Mouse (Mus musculus) limb, embryonic 10.5 days (tissue): Measurements from ENCODE around the gene Fry. TPM values are rescaled to one million over a fixed set of nuclear protein-coding genes. Genes with fewer than 3 reads are reported as not detected.

Source experiments
- DNase-seq: peaks from one replicate; pipeline ENCODE4 v3.0.0-alpha.2; 2017; ENCODE audit warnings: low spot score
- H3K27ac ChIP-seq: fragments of 300-500 bp; sonication (generic); 2 replicates; pipeline ENCODE4 v1.5.1; 2016; ENCODE audit warnings: mild to moderate bottlenecking
- H3K27me3 ChIP-seq: fragments of 300-500 bp; sonication (generic); 2 replicates; pipeline ENCODE4 v1.6.1; 2016; ENCODE audit warnings: low read depth, mild to moderate bottlenecking; ENCODE audit not compliant: poor library complexity, severe bottlenecking
- H3K36me3 ChIP-seq: fragments of 300-500 bp; sonication (generic); 2 replicates; pipeline ENCODE4 v1.6.1; 2016; ENCODE audit warnings: mild to moderate bottlenecking, moderate library complexity
- H3K4me1 ChIP-seq: fragments of 300-500 bp; sonication (generic); 2 replicates; pipeline ENCODE4 v1.6.1; 2016
- H3K4me3 ChIP-seq: fragments of 300-500 bp; sonication (generic); 2 replicates; pipeline ENCODE4 v1.5.1; 2016; ENCODE audit warnings: mild to moderate bottlenecking, moderate library complexity
- H3K9me3 ChIP-seq: fragments of 300-500 bp; sonication (generic); replicated peaks from 2 replicates; pipeline ENCODE4 v1.6.1; 2016; ENCODE audit warnings: mild to moderate bottlenecking
- WGBS: fragments of 180-500 bp; shearing (Covaris S2); methylation state at CpG from one replicate; pipeline ENCODE4 v1.1.7; 2016; 5-methylcytosine and 5-hydroxymethylcytosine counted together
- polyA plus RNA-seq: library from polyadenylated mRNA; unstranded; fragments of >200 nt; fragmentation: Nextera tagmentation; extraction: Ambion mirVana; gene quantifications from 2 replicates; pipeline ENCODE4 v1.2.1, GENCODE M21; 2016

Gene Fry
- polyA plus RNA-seq, 1 experiment from 2014 or later = 3.2 TPM

DNA sequence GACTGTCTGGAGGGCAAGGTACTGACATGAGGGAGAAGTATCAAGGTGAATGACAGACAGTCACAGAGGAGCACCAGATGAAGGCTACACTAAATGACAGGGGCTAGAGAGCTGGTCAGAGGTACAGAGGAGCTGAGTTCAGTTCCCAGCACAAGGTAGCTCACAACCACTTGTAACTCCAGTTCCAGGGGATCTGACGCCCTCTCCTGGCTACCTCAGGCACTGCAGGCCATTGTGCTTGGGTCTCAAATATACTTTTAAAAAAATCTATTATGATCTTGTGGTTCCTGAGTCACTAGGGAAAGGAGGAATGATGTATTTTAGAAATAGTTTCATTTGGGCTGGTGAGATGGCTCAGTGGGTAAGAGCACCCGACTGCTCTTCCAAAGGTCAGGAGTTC is 229.4 kb downstream of the Fry start:
- Histone ChIP-seq H3K9me3 (no peaks in the 10 kb centered on the region), H3K27ac (no peak overlapping the region), H3K27me3 (no peaks in the 10 kb centered on the region), H3K4me1 (no peaks in the 10 kb centered on the region), H3K4me3 (no peak overlapping the region), H3K36me3 (0 out of 2 replicates have a peak, but pooled peaks cover 2% of the 10 kb centered on the region)
- 88% methylated on average over 2 of the region's 2 CpGs for WGBS
- DNase-seq = no peak

- 100% methylated on average over 1 of the region's 1 CpGs for WGBS
- Histone ChIP-seq H3K27ac (no peak overlapping the region), H3K27me3 (no peaks in the 10 kb centered on the region), H3K4me3 (no peak overlapping the region), H3K4me1 (no peaks in the 10 kb centered on the region), H3K9me3 (no peaks in the 10 kb centered on the region), H3K36me3 (0 out of 2 replicates have a peak, but pooled peaks cover 2% of the 10 kb centered on the region)
- DNase-seq = no peak
These were observed 229.9 kb downstream of the Fry start for GRCm38 (mm10) chr5:150348302-150348701.

DNA sequence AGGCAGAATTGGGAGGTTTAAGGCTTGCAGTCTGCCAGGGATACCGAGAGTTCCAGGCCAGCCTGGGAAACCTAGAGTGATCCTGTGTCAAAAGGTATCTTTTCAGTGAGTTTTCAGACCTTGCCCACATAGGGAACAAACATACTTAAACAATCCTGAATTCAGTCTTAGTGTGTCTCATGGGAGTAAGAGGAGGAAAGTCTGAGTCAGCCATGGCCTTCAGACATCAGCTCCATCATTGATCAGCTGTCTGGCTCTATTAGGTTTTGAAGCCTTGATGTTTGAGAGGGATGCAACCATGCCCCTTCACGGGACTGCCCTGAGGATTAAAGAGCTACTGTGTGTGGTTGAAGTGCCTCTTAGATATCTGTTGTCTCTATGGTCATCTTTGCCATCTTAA is 232.7 kb downstream of the Fry start:
- WGBS = 87% methylated on average over 2 of the region's 2 CpGs
- Histone ChIP-seq H3K27me3 (no peaks in the 10 kb centered on the region), H3K4me1 (no peaks in the 10 kb centered on the region), H3K4me3 (no peak overlapping the region), H3K27ac (no peak overlapping the region), H3K36me3 (0 out of 2 replicates have a peak, but pooled peaks cover 2% of the 10 kb centered on the region), H3K9me3 (no peaks in the 10 kb centered on the region)
- DNase-seq = no peak

- H3K27me3 ChIP-seq = no peaks in the 10 kb centered on the region
- H3K9me3 ChIP-seq = no peaks in the 10 kb centered on the region
- H3K4me3 ChIP-seq = no peak overlapping the region
- no peaks in the 10 kb centered on the region for H3K4me1 ChIP-seq
- no peak overlapping the region for H3K27ac ChIP-seq
- 92% methylated on average over 14 of the region's 14 CpGs for WGBS
- no peaks in the 10 kb centered on the region for H3K36me3 ChIP-seq
- no peak for DNase-seq
These were observed 240.2 kb downstream of the Fry start for GRCm38 (mm10) chr5:150358671-150359070.

GRCm38 (mm10) chr5:150362241-150362640 is 243.8 kb downstream of the Fry start:
- Histone ChIP-seq H3K27me3 (no peaks in the 10 kb centered on the region), H3K4me1 (no peaks in the 10 kb centered on the region), H3K36me3 (no peaks in the 10 kb centered on the region), H3K4me3 (no peak overlapping the region), H3K27ac (no peak overlapping the region), H3K9me3 (no peaks in the 10 kb centered on the region)
- no peak for DNase-seq
- 92% methylated on average over 6 of the region's 6 CpGs for WGBS

GRCm38 (mm10) chr5:150364621-150365020 is 246.2 kb downstream of the Fry start:
- H3K36me3 ChIP-seq = no peaks in the 10 kb centered on the region
- DNase-seq = no peak
- WGBS = 87% methylated on average over 3 of the region's 3 CpGs

DNA sequence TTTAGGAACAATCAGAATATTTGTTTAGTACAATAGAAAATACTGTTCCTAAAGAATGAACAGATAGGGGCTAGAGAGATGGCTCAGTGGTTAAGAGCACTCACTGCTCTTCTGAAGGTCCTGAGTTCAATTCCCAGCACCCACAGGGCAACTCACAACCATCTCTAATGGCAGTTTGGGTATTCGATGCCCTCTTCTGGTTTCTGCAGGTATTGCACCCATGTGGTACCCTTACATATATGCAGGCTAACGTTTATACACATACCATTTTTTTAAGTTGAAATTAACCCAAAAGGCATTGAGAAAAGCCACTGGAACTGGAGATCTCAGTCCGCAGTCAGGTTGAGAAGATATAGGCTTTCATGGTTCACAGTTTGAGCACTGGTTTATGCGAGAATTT is 248.6 kb downstream of the Fry start:
- H3K4me3 ChIP-seq = no peak overlapping the region
- H3K27me3 ChIP-seq = no peaks in the 10 kb centered on the region
- DNase-seq = no peak
- H3K4me1 ChIP-seq = no peaks in the 10 kb centered on the region
- 86% methylated on average over 4 of the region's 4 CpGs for WGBS
- H3K9me3 ChIP-seq = no peaks in the 10 kb centered on the region
- H3K36me3 ChIP-seq = no peaks in the 10 kb centered on the region
- H3K27ac ChIP-seq = no peak overlapping the region

More at GRCm38 (mm10) chr5:150364621-150365020, 246.2 kb downstream of the Fry start:
- Histone ChIP-seq H3K27me3 (no peaks in the 10 kb centered on the region), H3K27ac (no peak overlapping the region), H3K4me1 (no peaks in the 10 kb centered on the region), H3K4me3 (no peak overlapping the region), H3K9me3 (no peaks in the 10 kb centered on the region)

DNA sequence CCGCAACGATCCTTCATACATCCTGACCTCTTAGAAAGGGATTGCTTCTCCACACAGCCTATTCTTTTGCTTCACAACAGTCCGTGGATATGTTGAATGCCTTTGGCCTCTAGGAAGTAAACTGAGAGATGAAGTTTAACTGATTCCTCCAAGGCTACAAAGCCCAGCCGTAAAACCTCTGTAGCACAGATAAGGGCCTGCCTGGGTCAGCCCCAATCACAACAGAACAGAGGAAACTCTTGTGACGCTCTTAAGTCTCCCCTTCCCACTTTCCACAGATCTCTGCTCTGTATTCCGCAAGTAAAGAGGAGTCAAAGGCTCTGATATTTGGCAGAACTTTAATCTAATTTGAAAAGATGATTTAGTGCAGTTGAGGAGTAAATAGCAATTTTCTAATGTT is 251.8 kb downstream of the Fry start:
- Histone ChIP-seq H3K9me3 (no peaks in the 10 kb centered on the region), H3K4me3 (no peak overlapping the region), H3K27ac (no peak overlapping the region), H3K4me1 (peaks cover 3% of the 10 kb centered on the region), H3K27me3 (no peaks in the 10 kb centered on the region), H3K36me3 (no peaks in the 10 kb centered on the region)
- DNase-seq = no peak
- 68% methylated on average over 6 of the region's 6 CpGs for whole genome bisulfite sequencing

GRCm38 (mm10) chr5:150370895-150371294 is 252.4 kb downstream of the Fry start:
- no peak for DNase-seq
- Histone ChIP-seq H3K36me3 (no peaks in the 10 kb centered on the region), H3K9me3 (no peaks in the 10 kb centered on the region), H3K27ac (no peak overlapping the region), H3K4me3 (no peak overlapping the region), H3K4me1 (peaks cover 3% of the 10 kb centered on the region), H3K27me3 (no peaks in the 10 kb centered on the region)

DNA sequence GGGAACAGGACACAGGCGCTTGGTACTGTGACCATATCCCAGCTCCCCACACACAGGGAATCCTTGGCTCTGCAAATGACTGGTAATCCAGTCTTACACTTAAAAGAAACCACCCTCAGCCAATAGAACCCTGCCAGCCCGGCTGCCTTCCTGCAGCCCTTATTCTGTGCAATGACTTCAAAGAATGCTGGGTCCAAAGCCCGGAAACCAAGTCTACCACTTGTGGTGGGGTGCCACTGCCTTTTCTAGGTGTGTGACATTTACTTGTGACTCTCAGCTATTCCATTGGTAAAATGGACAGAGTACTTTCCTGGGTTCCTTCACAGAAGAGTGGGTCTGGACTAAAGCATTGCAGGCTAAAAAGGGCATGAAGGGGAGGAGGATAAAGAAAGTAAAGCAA is 254.5 kb downstream of the Fry start:
- no peak for DNase-seq
- no peaks in the 10 kb centered on the region for H3K27me3 ChIP-seq
- H3K27ac ChIP-seq = no peak overlapping the region
- no peak overlapping the region for H3K4me3 ChIP-seq
- 81% methylated on average over 3 of the region's 3 CpGs for WGBS
- no peaks in the 10 kb centered on the region for H3K36me3 ChIP-seq
- no peaks in the 10 kb centered on the region for H3K9me3 ChIP-seq
- peaks cover 3% of the 10 kb centered on the region for H3K4me1 ChIP-seq

GRCm38 (mm10) chr5:150374778-150375559 is 256.5 kb downstream of the Fry start:
- WGBS = 76% methylated on average over 8 of the region's 8 CpGs
- Histone ChIP-seq H3K9me3 (no peaks in the 10 kb centered on the region), H3K27me3 (no peaks in the 10 kb centered on the region), H3K36me3 (no peaks in the 10 kb centered on the region), H3K27ac (no peak overlapping the region), H3K4me1 (peaks cover 3% of the 10 kb centered on the region), H3K4me3 (no peak overlapping the region)
- no peak for DNase-seq

DNA sequence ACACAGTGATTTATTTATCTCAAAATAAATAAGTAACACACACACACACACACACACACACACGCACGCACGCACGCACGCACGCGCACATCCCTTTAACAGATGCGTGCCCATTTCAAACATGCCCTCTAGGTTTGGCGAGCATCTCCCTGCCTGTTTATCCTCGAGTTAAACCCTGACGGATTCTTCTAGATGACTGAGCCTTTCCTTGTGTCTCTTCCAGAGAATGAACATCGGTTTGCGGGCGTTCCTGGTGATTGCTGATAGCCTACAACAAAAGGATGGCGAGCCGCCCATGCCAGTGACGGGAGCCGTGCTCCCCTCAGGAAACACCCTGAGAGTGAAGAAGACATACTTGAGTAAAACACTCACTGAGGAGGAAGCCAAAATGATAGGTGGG is 260.1 kb downstream of the Fry start:
- Histone ChIP-seq H3K4me1 (peaks cover 9% of the 10 kb centered on the region), H3K9me3 (no peaks in the 10 kb centered on the region), H3K27ac (no peak overlapping the region), H3K36me3 (no peaks in the 10 kb centered on the region), H3K4me3 (no peak overlapping the region), H3K27me3 (no peaks in the 10 kb centered on the region)
- WGBS = 93% methylated on average over 18 of the region's 18 CpGs
- no peak for DNase-seq

DNA sequence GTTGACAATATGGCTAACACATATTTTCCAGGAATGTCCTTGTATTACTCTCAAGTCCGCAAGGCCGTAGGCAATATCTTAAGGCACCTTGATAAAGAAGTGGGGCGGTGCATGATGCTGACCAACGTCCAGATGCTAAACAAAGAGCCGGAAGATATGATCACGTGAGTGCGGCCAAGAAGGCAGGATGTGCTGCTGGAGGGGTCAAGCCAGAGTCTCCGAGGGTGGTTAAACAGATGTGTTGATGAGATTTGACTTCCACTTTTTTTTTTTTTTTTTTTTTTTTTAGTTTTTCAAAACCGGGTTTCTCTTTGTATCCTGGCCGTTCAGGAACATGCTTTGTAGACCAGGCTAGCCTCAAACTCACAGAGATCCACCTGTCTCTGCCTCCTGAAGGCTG is 262.3 kb downstream of the Fry start:
- Histone ChIP-seq H3K27ac (no peak overlapping the region), H3K27me3 (no peaks in the 10 kb centered on the region), H3K4me1 (peaks cover 16% of the 10 kb centered on the region), H3K4me3 (no peak overlapping the region), H3K36me3 (no peaks in the 10 kb centered on the region), H3K9me3 (no peaks in the 10 kb centered on the region)
- DNase-seq = no peak
- WGBS = 90% methylated on average over 10 of the region's 10 CpGs

- no peaks in the 10 kb centered on the region for H3K9me3 ChIP-seq
- peaks cover 16% of the 10 kb centered on the region for H3K4me1 ChIP-seq
- 73% methylated on average over 5 of the region's 5 CpGs for WGBS
- H3K4me3 ChIP-seq = no peak overlapping the region
- H3K27ac ChIP-seq = no peak overlapping the region
- H3K36me3 ChIP-seq = no peaks in the 10 kb centered on the region
- no peak for DNase-seq
- no peaks in the 10 kb centered on the region for H3K27me3 ChIP-seq
These were observed 264.0 kb downstream of the Fry start for GRCm38 (mm10) chr5:150382411-150382810.
